Mouse (Mus musculus): ENCODE results near the gene Tcf7l2.
A peak's percentile ranks its signal among the peaks of the same experiment; 100 is the strongest.

Gene Tcf7l2

GRCm38 (mm10) chr19:55741439-55741928 is at the start of gene Tcf7l2:
Gene Tcf7l2 (plus strand): TSS chr19:55741820.
- peak; percentile 97 for DNase-seq (ENCODE audit: low spot score)

GRCm38 (mm10) chr19:55694651-55695050 is 47.0 kb upstream of the Tcf7l2 start:
- no peak for DNase-seq (ENCODE audit: low spot score)

GRCm38 (mm10) chr19:55695418-55695817 is 46.2 kb upstream of the Tcf7l2 start:
- DNase-seq (ENCODE audit: low spot score) = no peak

GRCm38 (mm10) chr19:55698892-55699291 is 42.7 kb upstream of the Tcf7l2 start:
- no peak for DNase-seq (ENCODE audit: low spot score)

- no peak for DNase-seq (ENCODE audit: low spot score)
Observed at GRCm38 (mm10) chr19:55700214-55700568, 41.4 kb upstream of the Tcf7l2 start.

- DNase-seq (ENCODE audit: low spot score) = no peak
Observed at GRCm38 (mm10) chr19:55700569-55701282, 40.9 kb upstream of the Tcf7l2 start.

- DNase-seq (ENCODE audit: low spot score) = no peak
Observed at GRCm38 (mm10) chr19:55701283-55701633, 40.4 kb upstream of the Tcf7l2 start.

GRCm38 (mm10) chr19:55702081-55702480 is 39.5 kb upstream of the Tcf7l2 start:
- no peak for DNase-seq (ENCODE audit: low spot score)

GRCm38 (mm10) chr19:55702716-55703115 is 38.9 kb upstream of the Tcf7l2 start:
- DNase-seq (ENCODE audit: low spot score) = no peak

GRCm38 (mm10) chr19:55704071-55704470 is 37.5 kb upstream of the Tcf7l2 start:
- DNase-seq (ENCODE audit: low spot score) = no peak

GRCm38 (mm10) chr19:55706300-55706699 is 35.3 kb upstream of the Tcf7l2 start:
- DNase-seq (ENCODE audit: low spot score) = no peak

- no peak for DNase-seq (ENCODE audit: low spot score)
Observed at GRCm38 (mm10) chr19:55706806-55707205, 34.8 kb upstream of the Tcf7l2 start.

- DNase-seq (ENCODE audit: low spot score) = peak; percentile 31
Observed at GRCm38 (mm10) chr19:55708031-55708554, 33.5 kb upstream of the Tcf7l2 start.

GRCm38 (mm10) chr19:55710841-55711240 is 30.8 kb upstream of the Tcf7l2 start:
- DNase-seq (ENCODE audit: low spot score) = no peak

GRCm38 (mm10) chr19:55711701-55712100 is 29.9 kb upstream of the Tcf7l2 start:
- DNase-seq (ENCODE audit: low spot score) = no peak

GRCm38 (mm10) chr19:55712678-55713077 is 28.9 kb upstream of the Tcf7l2 start:
- DNase-seq (ENCODE audit: low spot score) = no peak

GRCm38 (mm10) chr19:55714015-55714414 is 27.6 kb upstream of the Tcf7l2 start:
- DNase-seq (ENCODE audit: low spot score) = no peak

- no peak for DNase-seq (ENCODE audit: low spot score)
Observed at GRCm38 (mm10) chr19:55714665-55715064, 27.0 kb upstream of the Tcf7l2 start.

GRCm38 (mm10) chr19:55719083-55719482 is 22.5 kb upstream of the Tcf7l2 start:
- no peak for DNase-seq (ENCODE audit: low spot score)

GRCm38 (mm10) chr19:55719524-55720408 is 21.9 kb upstream of the Tcf7l2 start:
- no peak for DNase-seq (ENCODE audit: low spot score)

- DNase-seq (ENCODE audit: low spot score) = no peak
Observed at GRCm38 (mm10) chr19:55720409-55721092, 21.1 kb upstream of the Tcf7l2 start.

- DNase-seq (ENCODE audit: low spot score) = no peak
Observed at GRCm38 (mm10) chr19:55722376-55722775, 19.2 kb upstream of the Tcf7l2 start.

All from embryo, embryonic 10.5 days (tissue).